Mouse (Mus musculus): ENCODE measurements at regions not wholly inside any gene's neighbourhood (a gene's known extent, or its start where the extent isn't known, plus 50 kb on each side); places are given as distances from the start of the nearest gene placed in this dataset.
"Not testable (repeated sequence)": the region's sequence is repeated elsewhere in the genome, so short reads cannot be mapped to it uniquely, and the experiment has no call there.

DNA sequence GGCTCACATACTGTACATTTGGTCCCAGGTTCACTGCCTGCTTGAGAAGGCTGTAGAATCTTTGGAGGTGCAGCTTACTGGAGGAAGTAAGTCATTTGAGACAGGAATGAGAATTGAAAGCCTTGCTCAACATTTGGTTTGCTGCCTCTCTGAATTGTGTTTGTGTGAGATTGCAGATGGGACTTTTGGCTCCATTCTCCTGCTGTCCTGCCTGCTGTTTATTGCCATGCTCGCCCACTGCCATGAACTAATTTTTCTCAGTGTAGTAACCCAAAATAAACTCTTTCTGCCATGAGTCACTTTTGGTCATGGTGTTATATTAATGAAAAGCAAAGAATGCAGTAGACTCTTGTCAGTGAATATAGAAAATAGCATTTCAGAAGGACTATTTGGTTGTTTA is 368.1 kb downstream of the Gm8797 start:
- DNase-seq (ENCODE audit: low read depth, low spot score): no peak

DNA sequence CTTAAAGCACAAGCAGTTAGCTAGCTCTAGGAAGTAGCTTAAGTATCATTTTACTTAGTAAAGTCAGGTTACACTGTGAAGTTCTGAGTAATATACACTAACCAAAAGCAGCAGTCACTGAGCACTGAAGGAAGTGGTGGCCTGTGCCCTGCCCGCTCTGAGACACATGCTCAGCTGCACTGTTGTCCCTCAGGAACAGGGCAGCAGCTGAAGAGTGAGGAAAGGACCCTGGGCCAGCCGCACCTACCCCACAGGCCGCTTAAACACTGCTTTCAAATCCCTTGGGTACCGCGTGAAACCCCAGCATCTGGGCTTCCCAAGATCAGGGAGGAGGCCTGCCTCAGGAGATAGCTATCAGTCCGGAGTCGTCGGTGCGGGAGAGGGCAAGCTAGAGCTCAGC is 385.1 kb downstream of the Gm8797 start:
- DNase-seq (ENCODE audit: low read depth, low spot score): not testable (repeated sequence)

DNA sequence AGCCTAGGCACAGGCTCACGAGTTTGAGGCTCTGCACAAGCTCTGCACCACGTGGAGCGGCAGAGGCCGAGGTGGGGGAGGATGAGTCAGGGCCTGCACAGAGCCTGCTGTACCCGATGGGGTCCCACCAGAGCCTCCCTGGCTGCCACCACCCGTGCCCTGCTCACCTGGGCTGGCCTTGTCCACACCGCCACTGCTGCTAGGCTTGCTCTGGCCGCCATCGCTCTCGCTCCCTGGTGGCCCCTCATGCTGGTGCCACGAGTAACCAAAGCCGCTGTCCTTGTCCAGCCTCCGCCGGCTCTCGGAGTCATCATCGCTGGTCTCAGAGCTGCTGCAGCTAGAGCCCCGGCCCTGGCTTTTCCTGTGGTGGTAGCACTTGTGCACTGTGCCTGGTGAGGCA is 386.8 kb downstream of the Gm8797 start:
- no peak for DNase-seq (ENCODE audit: low read depth, low spot score)

DNA sequence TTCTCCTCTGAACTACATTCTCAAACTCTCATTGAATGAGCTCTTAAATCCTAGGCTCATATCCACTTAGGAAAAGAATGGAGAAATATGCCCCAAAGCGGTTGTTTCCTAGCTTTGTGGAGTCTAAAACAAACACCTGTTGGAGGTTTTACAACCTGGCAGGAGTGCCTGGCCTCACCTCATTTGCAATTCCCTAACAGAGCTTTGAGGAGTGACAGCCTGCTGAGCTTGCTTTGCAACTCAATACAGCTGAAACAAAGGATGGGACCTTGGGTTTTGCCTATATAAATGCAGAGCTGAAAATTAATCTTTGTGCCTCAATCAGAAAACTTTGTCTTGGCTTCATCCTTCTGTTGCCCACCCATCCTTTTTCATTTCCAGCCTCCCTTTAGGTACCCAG is 423.2 kb downstream of the Gm8797 start:
- DNase-seq (ENCODE audit: low read depth, low spot score): no peak

DNA sequence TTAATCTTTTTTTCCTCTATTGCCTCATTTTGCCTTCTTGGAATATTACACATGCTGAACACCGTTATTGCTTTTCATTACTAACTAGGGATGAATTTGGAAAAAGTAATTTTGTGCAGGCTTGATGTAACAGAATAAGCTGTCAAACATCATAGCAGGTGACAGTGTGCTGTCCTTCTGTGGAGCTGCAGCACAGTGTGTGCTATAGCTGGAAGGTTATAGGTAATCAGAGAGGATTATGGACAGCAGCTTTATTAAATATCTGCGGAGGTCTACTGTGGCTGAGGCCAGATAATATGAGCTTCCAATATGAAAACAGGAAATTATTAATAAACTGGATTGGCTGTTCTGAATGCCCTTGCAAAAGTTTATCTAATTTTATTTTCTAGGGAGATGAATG is 431.9 kb downstream of the Gm8797 start:
- DNase-seq (ENCODE audit: low read depth, low spot score): no peak

DNA sequence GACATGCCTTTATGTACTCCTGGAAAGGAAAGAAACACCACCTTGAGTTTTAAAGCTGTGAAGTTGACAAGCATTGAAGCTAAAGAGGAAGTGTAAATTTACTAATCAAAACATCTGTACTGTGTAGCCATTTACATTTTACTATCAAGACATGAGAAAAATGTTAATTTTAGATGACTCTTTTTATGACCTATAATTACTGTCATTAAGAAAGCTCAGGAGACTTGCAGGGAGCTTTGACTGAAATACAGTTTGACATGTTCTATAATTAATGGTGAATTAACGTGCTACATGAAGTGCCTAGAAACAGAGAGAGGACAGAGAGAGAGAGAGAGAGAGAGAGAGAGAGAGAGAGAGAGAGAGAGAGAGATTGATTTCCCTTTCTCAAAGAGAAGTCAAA is 432.8 kb downstream of the Gm8797 start:
- no peak for DNase-seq (ENCODE audit: low read depth, low spot score)

DNA sequence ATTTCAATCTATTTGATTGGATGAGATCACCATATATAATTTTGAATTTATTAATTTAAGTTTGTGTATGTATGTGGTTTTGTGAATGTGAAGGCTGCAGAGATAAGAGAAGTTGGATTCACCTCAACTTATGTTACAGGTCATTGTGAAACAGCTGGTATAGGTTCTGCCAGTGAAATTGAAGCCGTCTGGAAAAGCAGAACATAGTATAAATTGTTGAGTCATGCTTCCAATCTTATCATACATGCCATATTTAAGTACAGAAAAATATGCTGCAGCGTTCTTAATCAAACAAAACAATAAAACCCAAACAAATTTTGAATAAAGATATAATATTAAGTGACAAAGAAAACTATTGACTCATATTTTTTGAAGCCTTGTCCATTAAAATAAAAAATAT is 415.6 kb downstream of the 1700008P02Rik start:
- DNase-seq (ENCODE audit: low read depth, low spot score): no peak

DNA sequence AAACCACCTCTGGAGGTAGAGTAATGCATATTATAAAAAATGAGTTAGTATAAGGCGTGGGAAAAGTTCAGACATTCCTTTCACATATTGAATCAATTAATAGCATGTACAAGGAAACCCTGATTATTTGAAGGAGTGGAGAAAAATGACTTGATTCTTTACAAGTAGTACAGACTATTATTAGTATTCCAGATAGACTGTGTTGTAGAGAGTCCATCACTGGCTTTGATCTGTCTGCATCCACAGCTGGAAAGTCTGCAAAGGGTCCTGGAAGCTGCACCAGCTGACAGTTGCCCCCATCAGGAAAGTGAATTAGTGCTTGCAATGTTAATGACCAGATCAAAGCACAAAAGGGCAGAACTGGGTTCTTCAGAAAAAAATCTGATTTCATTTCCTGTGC is 391.6 kb downstream of the 1700008P02Rik start:
- no peak for DNase-seq (ENCODE audit: low read depth, low spot score)
